Mouse (Mus musculus): ENCODE measurements around the gene Unc119b. TPM values are rescaled to one million over a fixed set of nuclear protein-coding genes. Genes with fewer than 3 reads are reported as not detected.
"Not testable (repeated sequence)": the region's sequence is repeated elsewhere in the genome, so short reads cannot be mapped to it uniquely, and the experiment has no call there.

Gene Unc119b
- polyA plus RNA-seq, 1 experiment = 1.3 TPM

DNA sequence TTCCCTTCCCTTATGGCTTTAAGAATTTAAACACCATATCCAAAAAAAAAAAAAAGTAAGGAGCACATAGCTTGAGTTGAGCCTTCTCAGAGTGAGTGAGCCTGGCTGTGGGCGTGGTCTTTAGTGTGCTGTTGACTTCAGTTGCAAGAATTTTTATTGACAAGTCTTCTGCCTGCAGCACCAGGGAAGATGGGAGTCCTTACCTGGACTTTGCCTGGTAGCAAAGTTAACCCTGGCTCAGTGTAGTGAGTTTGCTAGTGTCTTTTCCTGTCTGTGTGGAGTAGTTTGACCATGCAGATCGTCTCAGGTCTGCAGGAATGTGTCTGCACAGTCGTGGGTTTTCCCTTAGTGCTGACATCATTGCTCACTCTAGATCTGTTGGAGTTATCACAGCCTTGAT is 43.8 kb downstream of the Unc119b start:
- H3K4me1 ChIP-seq (ENCODE audit: control insufficient read depth) = peaks cover 9% of the 10 kb centered on the region
- H3K36me3 ChIP-seq (ENCODE audit: control insufficient read depth) = peaks cover 98% of the 10 kb centered on the region
- no peak overlapping the region for H3K4me3 ChIP-seq (replicated peaks)
- no peaks in the 10 kb centered on the region for H3K27me3 ChIP-seq (ENCODE audit: control insufficient read depth)
- no peak for TF ChIP-seq TAL1 (IDR thresholded peaks at IDR 0.05; ENCODE audit: low read length)
- no peak for TF ChIP-seq GATA1 (IDR thresholded peaks at IDR 0.05; ENCODE audit: low read length)
- no peaks in the 10 kb centered on the region for H3K9me3 ChIP-seq (ENCODE audit: control insufficient read depth, low read length)

DNA sequence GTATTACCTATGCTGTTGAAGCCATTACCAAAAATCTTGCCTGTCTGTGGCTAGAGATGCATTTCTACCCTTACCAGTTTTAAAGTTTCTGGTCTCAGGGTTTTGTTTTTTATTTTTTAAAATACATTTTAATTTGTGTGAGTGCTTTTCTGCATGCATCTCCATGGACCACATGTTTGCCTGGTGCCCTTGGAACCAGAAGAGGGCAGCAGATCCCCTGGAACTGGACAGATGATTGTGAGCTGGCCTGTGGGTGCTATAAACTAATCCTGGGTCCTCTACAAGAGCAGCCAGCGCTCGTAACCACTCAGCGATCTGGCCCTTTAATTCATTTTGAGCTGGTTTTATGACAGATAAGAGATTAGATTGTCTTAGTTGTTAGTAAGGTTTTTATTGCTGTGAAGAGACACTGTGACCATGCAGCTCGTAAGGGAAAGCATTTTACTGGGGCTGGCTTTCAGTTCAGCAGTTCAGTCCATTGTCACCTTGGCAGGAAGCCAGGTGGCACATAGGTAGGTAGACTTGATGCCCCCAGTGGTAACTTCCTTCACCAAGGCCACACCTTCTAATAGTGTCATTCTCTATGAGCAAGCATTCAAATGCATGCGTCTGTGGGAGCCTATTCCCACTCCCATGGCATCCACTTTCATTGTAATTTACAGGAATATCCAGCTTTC is 45.0 kb downstream of the Unc119b start:
- no peak overlapping the region for H3K4me3 ChIP-seq (replicated peaks)
- H3K9me3 ChIP-seq (ENCODE audit: control insufficient read depth, low read length) = peaks cover 2% of the 10 kb centered on the region; the same call in 1 of the 2 replicates
- H3K4me1 ChIP-seq (ENCODE audit: control insufficient read depth) = peaks cover 18% of the 10 kb centered on the region
- peaks cover 98% of the 10 kb centered on the region for H3K36me3 ChIP-seq (ENCODE audit: control insufficient read depth)
- no peaks in the 10 kb centered on the region for H3K27me3 ChIP-seq (ENCODE audit: control insufficient read depth)
- no peak for TF ChIP-seq TAL1 (IDR thresholded peaks at IDR 0.05; ENCODE audit: low read length)
- no peak for TF ChIP-seq GATA1 (IDR thresholded peaks at IDR 0.05; ENCODE audit: low read length)

DNA sequence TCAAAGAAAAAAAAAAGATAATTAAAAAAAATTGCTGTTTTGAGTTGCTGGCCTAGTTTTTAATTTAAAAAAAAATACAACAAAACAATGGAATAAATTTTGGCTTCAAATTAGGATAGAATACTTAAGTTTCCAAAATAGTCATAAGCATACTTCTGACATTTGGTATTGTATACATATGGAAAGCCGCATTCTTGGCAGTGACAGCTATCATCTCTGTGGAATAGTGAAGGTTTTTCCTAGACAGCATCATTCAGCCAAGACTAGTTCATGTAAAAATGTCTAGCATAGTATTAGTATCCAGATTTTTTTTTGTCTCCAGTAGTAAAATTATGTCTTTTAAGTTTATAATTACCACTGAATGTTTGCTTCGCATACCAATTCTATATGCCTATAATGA is 49.1 kb downstream of the Unc119b start:
- peaks cover 4% of the 10 kb centered on the region; the same call in 1 of the 2 replicates for H3K9me3 ChIP-seq (ENCODE audit: control insufficient read depth, low read length)
- H3K36me3 ChIP-seq (ENCODE audit: control insufficient read depth) = peaks cover 97% of the 10 kb centered on the region
- no peak for TF ChIP-seq GATA1 (IDR thresholded peaks at IDR 0.05; ENCODE audit: low read length)
- no peak for TF ChIP-seq TAL1 (IDR thresholded peaks at IDR 0.05; ENCODE audit: low read length)
- H3K4me1 ChIP-seq (ENCODE audit: control insufficient read depth) = peaks cover 23% of the 10 kb centered on the region
- H3K27me3 ChIP-seq (ENCODE audit: control insufficient read depth) = no peaks in the 10 kb centered on the region
- no peak overlapping the region for H3K4me3 ChIP-seq (replicated peaks)

DNA sequence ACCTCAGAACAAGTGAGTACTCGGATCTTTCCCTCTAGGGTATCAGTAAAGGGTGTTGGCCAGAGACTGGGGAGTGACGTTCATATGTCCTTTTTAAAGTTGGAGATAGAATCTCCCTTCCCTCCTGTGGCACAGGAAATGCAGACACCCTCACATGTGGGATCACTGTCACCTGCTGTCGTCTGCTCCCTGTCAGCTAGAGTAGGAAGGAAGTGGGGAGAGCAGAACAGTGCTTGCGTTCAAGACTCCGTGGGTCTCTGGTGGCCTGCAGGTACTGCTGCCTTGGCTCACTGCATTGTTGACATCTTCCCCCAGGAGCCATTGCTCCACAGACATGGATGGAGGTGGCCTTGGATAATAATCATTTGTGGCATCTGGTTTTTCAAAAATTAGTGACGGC is 51.3 kb downstream of the Unc119b start:
- Histone ChIP-seq H3K9me3 (ENCODE audit: control insufficient read depth, low read length) (peaks cover 4% of the 10 kb centered on the region; the same call in 1 of the 2 replicates), H3K4me3 (replicated peaks) (no peak overlapping the region), H3K27me3 (ENCODE audit: control insufficient read depth) (no peaks in the 10 kb centered on the region), H3K4me1 (ENCODE audit: control insufficient read depth) (peaks cover 43% of the 10 kb centered on the region), H3K36me3 (ENCODE audit: control insufficient read depth) (peaks cover 96% of the 10 kb centered on the region)
- TF ChIP-seq GATA1 (IDR thresholded peaks at IDR 0.05; ENCODE audit: low read length) (no peak), TAL1 (IDR thresholded peaks at IDR 0.05; ENCODE audit: low read length) (no peak)

DNA sequence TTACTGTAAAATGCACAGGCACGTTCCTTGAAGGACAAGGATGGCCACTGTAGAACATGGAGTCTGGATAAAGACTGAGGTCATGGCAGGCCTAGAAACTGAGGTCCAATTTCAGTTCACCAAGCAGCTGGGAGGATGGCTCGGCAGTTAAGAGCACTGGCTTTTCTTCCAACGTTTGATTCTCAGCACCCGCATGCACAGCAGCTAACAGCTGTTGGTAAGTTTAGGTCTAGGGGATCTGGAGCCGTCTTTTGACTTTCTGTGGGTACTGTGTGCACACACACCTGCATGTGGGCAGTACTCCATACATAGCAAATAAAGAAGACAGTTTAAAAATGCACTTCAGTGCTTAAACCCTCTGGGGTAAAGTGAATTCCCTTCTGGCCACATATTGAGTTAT is 53.1 kb downstream of the Unc119b start:
- peaks cover 4% of the 10 kb centered on the region; the same call in 1 of the 2 replicates for H3K9me3 ChIP-seq (ENCODE audit: control insufficient read depth, low read length)
- peaks cover 97% of the 10 kb centered on the region for H3K36me3 ChIP-seq (ENCODE audit: control insufficient read depth)
- no peaks in the 10 kb centered on the region for H3K27me3 ChIP-seq (ENCODE audit: control insufficient read depth)
- TF ChIP-seq TAL1 (IDR thresholded peaks at IDR 0.05; ENCODE audit: low read length) = no peak
- TF ChIP-seq GATA1 (IDR thresholded peaks at IDR 0.05; ENCODE audit: low read length) = no peak
- no peak overlapping the region for H3K4me3 ChIP-seq (replicated peaks)
- peaks cover 56% of the 10 kb centered on the region for H3K4me1 ChIP-seq (ENCODE audit: control insufficient read depth)

DNA sequence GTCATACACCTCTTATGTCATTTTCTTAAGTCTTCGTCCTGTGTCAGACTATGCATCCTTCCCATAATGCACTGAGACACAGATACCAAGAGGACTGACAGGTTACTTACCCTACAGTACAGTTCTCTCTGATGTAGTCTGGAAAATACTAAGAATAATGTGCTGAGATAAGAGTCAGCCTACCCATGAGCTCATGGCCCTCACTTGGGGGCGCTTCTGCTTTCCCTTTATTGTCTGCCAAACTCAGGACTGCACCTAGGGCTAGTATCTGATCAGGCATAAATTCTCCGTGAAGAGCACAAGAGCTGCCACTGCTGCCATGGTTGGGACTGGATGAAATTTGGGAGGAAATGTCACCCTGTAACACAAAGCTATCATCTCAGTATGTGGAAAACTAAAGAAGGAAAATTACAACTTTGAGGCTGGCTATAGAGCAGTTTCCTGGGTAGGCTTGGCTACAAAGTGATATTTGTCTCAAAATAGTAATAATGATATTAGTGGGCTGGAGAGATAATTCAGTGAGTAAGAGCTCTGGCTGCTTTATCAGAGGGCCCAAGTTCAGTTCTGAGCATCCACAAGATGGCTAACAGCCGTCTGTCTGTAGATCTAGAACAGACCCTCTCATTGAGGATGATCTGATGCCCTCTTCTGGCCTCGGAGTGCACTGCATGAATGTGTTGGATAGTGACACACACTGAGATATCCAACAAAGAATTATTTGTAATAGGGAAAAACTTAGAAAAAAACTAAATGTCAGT is 58.5 kb downstream of the Unc119b start:
- Histone ChIP-seq H3K36me3 (ENCODE audit: control insufficient read depth) (peaks cover 88% of the 10 kb centered on the region), H3K9me3 (ENCODE audit: control insufficient read depth, low read length) (no peaks in the 10 kb centered on the region), H3K4me3 (replicated peaks) (no peak overlapping the region), H3K27me3 (ENCODE audit: control insufficient read depth) (no peaks in the 10 kb centered on the region), H3K4me1 (ENCODE audit: control insufficient read depth) (peaks cover 90% of the 10 kb centered on the region)
- TF ChIP-seq GATA1 (IDR thresholded peaks at IDR 0.05; ENCODE audit: low read length) = no peak
- no peak for TF ChIP-seq TAL1 (IDR thresholded peaks at IDR 0.05; ENCODE audit: low read length)

DNA sequence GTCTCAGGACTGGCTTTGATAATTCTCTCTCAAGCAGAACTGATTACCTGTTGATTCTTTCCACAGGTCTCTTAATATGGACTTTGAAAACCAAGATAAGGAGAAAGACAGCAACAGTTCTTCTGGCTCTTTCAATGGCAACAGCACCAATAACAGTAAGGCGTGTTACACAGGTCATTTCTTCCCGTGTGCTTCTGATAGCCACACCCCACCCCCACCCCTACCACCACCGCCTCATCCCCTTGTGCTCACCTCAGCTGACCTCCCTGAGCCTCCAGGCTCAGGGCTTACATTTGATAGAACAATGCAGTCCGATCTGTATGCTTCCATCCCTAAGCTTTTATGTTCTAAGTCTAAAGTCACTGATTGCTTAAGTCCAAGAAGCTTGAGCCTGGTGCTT is 60.0 kb downstream of the Unc119b start:
- Histone ChIP-seq H3K27me3 (ENCODE audit: control insufficient read depth) (no peaks in the 10 kb centered on the region), H3K36me3 (ENCODE audit: control insufficient read depth) (peaks cover 81% of the 10 kb centered on the region), H3K9me3 (ENCODE audit: control insufficient read depth, low read length) (no peaks in the 10 kb centered on the region), H3K4me3 (replicated peaks) (no peak overlapping the region), H3K4me1 (ENCODE audit: control insufficient read depth) (peaks cover 93% of the 10 kb centered on the region)
- TF ChIP-seq TAL1 (IDR thresholded peaks at IDR 0.05; ENCODE audit: low read length) = no peak
- TF ChIP-seq GATA1 (IDR thresholded peaks at IDR 0.05; ENCODE audit: low read length) = no peak

DNA sequence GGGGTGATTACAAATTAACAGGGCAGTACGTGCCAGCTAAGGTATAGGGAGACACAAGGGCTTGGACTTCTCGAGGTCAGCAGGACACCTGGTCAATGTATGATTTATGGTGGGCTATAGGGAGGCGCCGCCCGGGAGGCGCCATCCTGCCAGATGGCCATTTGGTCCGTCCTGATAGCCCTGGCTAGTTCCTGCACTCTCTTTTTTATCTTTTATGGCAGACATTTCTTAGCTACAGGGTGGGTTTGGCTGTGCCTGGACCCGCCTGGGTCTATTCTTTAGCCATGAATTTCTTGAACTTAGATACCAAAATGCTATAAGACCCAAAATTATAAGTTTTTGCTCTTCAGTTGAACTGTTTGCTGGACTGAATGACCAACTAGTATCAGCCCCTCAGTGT is 61.5 kb downstream of the Unc119b start:
- H3K9me3 ChIP-seq (ENCODE audit: control insufficient read depth, low read length); H3K27me3 ChIP-seq (ENCODE audit: control insufficient read depth): not testable (repeated sequence)
- H3K36me3 ChIP-seq (ENCODE audit: control insufficient read depth) = peaks cover 81% of the 10 kb centered on the region
- H3K4me1 ChIP-seq (ENCODE audit: control insufficient read depth) = peaks cover 93% of the 10 kb centered on the region
- TF ChIP-seq GATA1 (IDR thresholded peaks at IDR 0.05; ENCODE audit: low read length) (0 out of 2 replicates have a peak, but pooled peaks have one; percentile 30), TAL1 (IDR thresholded peaks at IDR 0.05; ENCODE audit: low read length) (peak; percentile 70)
- peak overlapping the region; percentile 41 for H3K4me3 ChIP-seq (replicated peaks)

Other genes with a start within 250 kb of the Unc119b start
- 0.02 and 0.09 TPM in 2 replicates for gene Oasl2, start 238.0 kb downstream of the Unc119b start, polyA plus RNA-seq (2012)
- gene Oasl1, start 211.7 kb downstream of the Unc119b start, polyA plus RNA-seq (2012) = not detected in 2 replicates
- gene 2210016L21Rik, start 192.8 kb downstream of the Unc119b start, polyA plus RNA-seq (2012) = 2.4 and 3.3 TPM in 2 replicates
- 0.03 and 0.14 TPM in 2 replicates for gene Hnf1a, start 163.9 kb downstream of the Unc119b start, polyA plus RNA-seq (2012)
- gene Sppl3, start 123.8 kb downstream of the Unc119b start, polyA plus RNA-seq (2012) = 4.4 and 4.6 TPM in 2 replicates
- not detected in 2 replicates for gene Gm10401, start 36.7 kb downstream of the Unc119b start, polyA plus RNA-seq (2012)
- gene Acads, start 15.6 kb downstream of the Unc119b start, polyA plus RNA-seq (2012) = 0.71 and 0.84 TPM in 2 replicates
- 0.53 and 0.69 TPM in 2 replicates for gene Mlec, start 23.2 kb upstream of the Unc119b start, polyA plus RNA-seq (2012)
- not detected in 2 replicates for gene Cabp1, start 59.4 kb upstream of the Unc119b start, polyA plus RNA-seq (2012)
- 12.0 and 13.2 TPM in 2 replicates for gene Pop5, start 100.9 kb upstream of the Unc119b start, polyA plus RNA-seq (2012)
- 97.3 and 107 TPM in 2 replicates for gene Rnf10, start 137.9 kb upstream of the Unc119b start, polyA plus RNA-seq (2012)
- gene Coq5, start 144.7 kb upstream of the Unc119b start, polyA plus RNA-seq (2012) = 1.6 and 1.9 TPM in 2 replicates
- 85.2 and 91.7 TPM in 2 replicates for gene Dynll1, start 166.0 kb upstream of the Unc119b start, polyA plus RNA-seq (2012)
- 5.3 and 5.5 TPM in 2 replicates for gene Srsf9, start 192.2 kb upstream of the Unc119b start, polyA plus RNA-seq (2012)
- gene Gatc, start 206.2 kb upstream of the Unc119b start, polyA plus RNA-seq (2012) = 1.4 and 1.7 TPM in 2 replicates
- gene Triap1, start 206.2 kb upstream of the Unc119b start, polyA plus RNA-seq (2012) = 0.33 and 0.72 TPM in 2 replicates
- gene Cox6a1, start 214.0 kb upstream of the Unc119b start, polyA plus RNA-seq (2012) = 742 and 772 TPM in 2 replicates

All from erythroblast, embryonic 14.5 days (primary cell).